Mouse (Mus musculus) MEL (cell line): ENCODE measurements at regions not wholly inside any gene's neighbourhood (a gene's known extent, or its start where the extent isn't known, plus 50 kb on each side); places are given as distances from the start of the nearest gene placed in this dataset.

Source experiments
- CHD1 ChIP-seq: IDR thresholded peaks from 2 replicates; pipeline ENCODE4 v1.6.1; 2012; ENCODE audit warnings: low read depth, mild to moderate bottlenecking, inconsistent platforms, low read length, improper control_type of control experiment
- CTCF ChIP-seq, 3 experiments: IDR thresholded peaks in 2 of 3; conservative IDR thresholded peaks in 1 of 3; 2 replicates each; pipeline ENCODE4 v1.5.1; 2011 to 2012; ENCODE audit warnings: low read length in 3 of 3, low read depth in 2 of 3, mild to moderate bottlenecking in 2 of 3, improper control_type of control experiment in 1 of 3, inconsistent platforms in 1 of 3, mixed read lengths in 1 of 3, moderate library complexity in 1 of 3; ENCODE audit not compliant: control insufficient read depth in 1 of 3, insufficient read depth in 1 of 3, poor library complexity in 1 of 3, severe bottlenecking in 1 of 3
- ELF1 ChIP-seq: IDR thresholded peaks from 2 replicates; pipeline ENCODE4 v1.6.1; 2014; ENCODE audit warnings: low read depth, mild to moderate bottlenecking, inconsistent platforms, low read length, improper control_type of control experiment, moderate library complexity
- GATA1 ChIP-seq: IDR thresholded peaks from 2 replicates; pipeline ENCODE4 v1.6.1; 2011; ENCODE audit warnings: low read depth, low read length, improper control_type of control experiment
- MAFK ChIP-seq: IDR thresholded peaks from 2 replicates; pipeline ENCODE4 v1.6.1; 2011; ENCODE audit warnings: low read depth, mild to moderate bottlenecking, low read length, improper control_type of control experiment, borderline replicate concordance
- MAX ChIP-seq: IDR thresholded peaks from 2 replicates; pipeline ENCODE4 v1.6.1; 2011; ENCODE audit warnings: low read length, improper control_type of control experiment
- TBP ChIP-seq: IDR thresholded peaks from 2 replicates; pipeline ENCODE4 v1.8.0; 2011; ENCODE audit warnings: low read depth, low read length, improper control_type of control experiment
- USF1 ChIP-seq: IDR thresholded peaks from 2 replicates; pipeline ENCODE4 v1.6.1; 2014; ENCODE audit warnings: low read depth, mild to moderate bottlenecking, inconsistent platforms, low read length, improper control_type of control experiment, moderate library complexity
- ZC3H11A ChIP-seq: IDR thresholded peaks from 2 replicates; pipeline ENCODE4 v1.6.1; 2012; ENCODE audit warnings: low read depth, mild to moderate bottlenecking, inconsistent platforms, low read length, improper control_type of control experiment

DNA sequence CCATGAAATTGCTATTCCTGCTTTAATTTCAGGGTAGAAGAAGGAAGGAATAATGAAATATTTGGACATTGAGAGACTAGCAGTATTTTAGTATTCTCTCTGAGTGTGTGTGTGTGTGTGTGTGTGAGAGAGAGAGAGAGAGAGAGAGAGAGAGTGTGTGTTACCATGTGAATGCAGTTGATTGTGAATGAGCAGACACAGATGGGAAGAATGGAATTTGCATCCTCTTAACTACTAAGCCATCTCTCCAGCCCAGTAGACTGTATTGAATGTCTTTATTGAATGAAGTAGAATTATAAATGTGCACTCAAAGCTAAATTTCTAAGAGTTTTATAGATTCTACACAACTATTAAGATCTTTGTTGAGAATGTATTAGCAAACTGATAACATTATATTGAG, 340.3 kb downstream of the Kcns3 start:
- TF ChIP-seq MAX: no peak
- no peak for TF ChIP-seq TBP
- TF ChIP-seq CTCF (IDR thresholded peaks at IDR 0.05 in 2 of 3, conservative IDR thresholded peaks at IDR 0.05 in 1 of 3; ENCODE audit: control insufficient read depth in 1 of 3, insufficient read depth in 1 of 3, low read depth in 2 of 3, low read length in 3 of 3, poor library complexity in 1 of 3, severe bottlenecking in 1 of 3): no peak
- no peak for TF ChIP-seq USF1
- no peak for TF ChIP-seq CHD1
- TF ChIP-seq ZC3H11A: no peak
- no peak for TF ChIP-seq ELF1
- no peak for TF ChIP-seq GATA1
- TF ChIP-seq MAFK: no peak
